Mouse (Mus musculus): ENCODE data around the gene Uvssa.
A peak's percentile ranks its signal among the peaks of the same experiment; 100 is the strongest.

Gene Uvssa

DNA sequence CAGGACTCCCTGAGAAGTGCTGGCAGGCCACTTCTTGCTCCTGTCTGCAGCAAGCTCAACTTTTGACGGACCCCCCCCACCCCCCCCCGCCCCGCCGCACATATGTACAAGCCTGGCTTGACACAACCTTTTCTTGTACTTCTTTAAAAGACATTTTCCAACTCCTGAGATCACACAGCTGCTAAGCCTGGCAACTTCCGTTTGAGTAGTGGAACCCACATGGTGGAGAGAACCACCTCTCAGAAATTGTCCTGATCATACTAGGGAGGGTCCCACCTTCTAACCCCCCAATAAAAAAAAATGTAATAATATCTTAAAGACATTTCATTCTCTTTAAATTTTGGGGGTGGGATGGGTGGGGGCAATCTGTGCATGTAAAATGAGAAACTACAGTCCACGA is 1.2 kb upstream of the Uvssa start:
- no peak for DNase-seq

DNA sequence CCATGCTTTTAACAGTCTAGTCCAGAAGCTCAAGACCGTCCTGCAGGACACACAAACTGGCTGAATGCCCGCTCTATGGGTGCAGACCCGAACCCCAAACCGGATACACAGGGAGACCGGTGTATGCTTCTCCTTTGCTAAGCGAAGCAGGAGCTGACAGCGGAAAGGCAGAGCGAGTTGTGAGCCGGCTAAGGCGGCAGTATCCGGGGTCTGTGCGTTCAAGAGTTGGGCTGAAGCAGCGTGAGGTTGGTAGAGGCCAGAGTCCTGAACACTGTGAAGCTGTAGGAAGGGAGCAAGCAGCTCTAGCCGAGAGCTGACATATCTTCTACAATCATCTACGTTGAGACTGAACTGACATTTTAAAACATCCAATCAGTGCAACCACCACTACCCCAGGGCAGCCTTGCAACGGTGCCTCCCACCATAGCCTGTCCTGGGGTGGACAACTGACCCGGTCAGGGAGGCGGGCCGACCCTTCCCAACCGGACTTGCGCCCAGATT is 498 bp upstream of the Uvssa start:
- DNase-seq = peak; percentile 69

DNA sequence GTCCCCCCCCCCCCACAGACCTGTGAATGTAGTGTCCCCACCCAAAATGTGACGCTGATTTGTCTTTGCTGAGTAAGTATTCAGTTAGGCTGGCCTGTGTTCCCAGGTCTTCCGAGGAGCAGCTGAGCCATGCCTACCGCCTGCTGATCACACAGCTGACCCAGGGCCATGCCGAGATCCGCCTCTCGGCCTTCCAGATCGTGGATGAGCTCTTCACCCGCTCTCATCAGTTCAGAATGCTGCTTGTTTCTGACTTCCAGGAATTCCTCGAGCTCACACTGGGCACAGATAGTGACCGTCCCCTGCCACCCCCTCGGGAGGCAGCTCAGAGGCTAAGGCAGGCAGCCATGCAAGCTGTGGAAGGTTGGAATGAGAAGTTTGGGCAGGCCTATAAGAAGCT is 9.2 kb downstream of the Uvssa start:
- DNase-seq = peak; percentile 41

DNA sequence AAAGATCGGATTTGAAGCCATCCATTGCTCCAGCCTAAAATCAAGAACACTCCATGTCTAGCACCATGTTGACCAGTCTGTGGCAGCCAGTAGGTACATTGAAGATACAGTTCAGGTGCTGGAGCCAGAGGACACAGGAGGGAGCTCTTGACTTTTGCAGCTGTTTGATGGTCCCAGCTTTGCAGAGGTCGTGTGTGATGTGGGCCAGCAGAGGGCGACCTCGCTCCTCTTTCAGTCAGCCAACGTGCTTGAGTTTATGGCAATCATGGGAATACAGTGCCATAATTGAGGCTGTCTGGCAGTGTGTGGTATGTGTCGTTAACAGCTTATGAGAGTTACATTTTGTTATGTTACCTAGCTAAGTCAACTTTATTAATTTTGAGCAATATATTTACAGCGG is 15.5 kb downstream of the Uvssa start:
- peak; percentile 52 for DNase-seq

DNA sequence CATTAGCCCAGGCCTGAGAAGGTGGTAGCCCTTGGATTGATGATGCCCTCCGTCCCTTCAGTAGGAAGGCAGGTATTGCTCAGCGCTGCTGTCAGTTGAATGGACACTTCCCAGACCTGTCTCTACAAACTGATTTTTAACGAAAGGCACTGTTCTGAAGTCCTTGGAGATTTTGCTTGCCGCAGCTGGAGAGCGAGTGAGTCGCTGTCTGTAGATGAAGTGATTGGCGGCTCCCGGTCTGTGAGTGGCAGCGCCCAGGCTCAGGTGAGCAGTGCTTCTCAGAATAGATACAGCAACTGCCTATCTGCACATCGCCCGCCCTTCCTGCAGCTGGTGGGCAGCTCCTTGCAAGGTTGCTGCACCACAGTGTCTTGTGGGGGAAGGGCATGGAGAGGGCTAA is 17.3 kb downstream of the Uvssa start:
- DNase-seq = no peak

DNA sequence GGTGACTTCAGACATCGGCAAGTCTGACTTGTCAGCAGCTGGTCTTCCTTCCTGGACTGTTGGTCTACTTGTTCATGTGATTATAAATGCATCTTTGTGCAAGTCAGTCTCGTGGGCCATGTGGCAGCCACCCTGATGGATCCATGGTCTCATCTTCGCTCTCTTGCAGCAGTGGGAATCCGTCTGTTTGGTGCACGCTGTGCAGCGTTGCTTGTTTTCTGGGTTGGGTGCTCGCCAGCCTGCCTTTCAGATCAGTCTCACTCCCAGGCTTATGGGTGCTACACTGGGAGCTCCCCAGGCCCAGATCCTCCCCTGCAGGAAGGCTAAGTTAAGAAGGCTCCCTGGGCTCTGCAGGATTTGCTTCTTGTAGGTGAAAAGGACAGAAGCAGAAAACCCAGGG is 18.5 kb downstream of the Uvssa start:
- DNase-seq = no peak

DNA sequence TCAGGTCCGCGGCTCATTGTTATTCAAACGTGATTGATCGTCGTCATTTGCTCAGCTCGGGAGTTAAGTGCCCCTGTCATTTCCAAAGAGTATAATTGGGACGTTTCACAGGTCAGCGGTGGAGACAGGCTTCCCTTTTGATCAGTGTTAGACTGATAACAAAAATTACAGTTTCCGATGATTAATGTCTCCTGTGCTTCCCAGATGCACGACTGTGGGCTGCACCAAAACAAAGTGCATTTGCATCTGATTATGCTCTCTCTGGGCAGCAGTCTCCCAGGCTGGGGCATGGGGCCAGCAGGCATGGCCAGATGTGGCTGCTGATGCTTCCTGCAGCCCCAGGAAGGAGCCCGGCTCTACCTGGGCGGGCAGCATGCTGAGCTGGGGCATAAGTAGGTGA is 22.5 kb downstream of the Uvssa start:
- no peak for DNase-seq

DNA sequence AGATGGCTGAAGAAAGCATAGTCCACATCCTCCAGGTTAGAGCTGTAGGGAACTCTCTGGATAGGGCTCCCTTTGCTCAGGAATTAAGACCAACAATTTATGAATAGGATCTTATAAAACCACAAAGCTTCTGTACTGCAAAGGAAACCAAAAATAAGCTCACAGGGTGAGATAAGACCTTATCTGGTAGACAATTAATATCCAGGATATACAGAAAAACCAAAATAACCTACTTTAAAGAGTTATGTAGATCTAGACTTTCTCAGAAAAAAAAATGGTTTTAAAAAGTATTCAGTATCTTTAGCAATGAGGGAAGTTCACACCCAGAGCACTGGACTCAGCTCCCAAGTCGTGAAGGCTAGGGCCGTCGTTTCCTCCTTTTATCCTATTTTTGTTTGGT is 42.0 kb downstream of the Uvssa start:
- DNase-seq = no peak

DNA sequence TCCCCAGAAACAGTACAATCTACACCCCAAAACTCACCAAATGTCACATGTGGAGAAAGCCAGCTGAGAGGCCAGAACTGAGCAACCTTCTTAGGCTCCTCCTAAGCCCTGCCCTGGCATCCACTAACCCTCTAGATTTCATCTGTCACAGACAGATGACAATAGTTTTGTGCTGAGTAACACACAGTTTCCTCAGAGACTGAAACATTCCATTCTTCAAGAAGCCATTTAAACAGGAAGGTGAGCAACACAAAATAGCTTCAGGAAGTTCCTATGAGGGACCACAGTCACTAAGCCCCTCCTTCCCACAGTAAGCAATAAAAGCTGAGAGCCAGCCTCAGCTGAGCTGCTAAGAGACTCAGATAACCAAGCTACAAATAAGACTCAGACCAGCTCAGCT is 49.1 kb downstream of the Uvssa start:
- DNase-seq = no peak

DNA sequence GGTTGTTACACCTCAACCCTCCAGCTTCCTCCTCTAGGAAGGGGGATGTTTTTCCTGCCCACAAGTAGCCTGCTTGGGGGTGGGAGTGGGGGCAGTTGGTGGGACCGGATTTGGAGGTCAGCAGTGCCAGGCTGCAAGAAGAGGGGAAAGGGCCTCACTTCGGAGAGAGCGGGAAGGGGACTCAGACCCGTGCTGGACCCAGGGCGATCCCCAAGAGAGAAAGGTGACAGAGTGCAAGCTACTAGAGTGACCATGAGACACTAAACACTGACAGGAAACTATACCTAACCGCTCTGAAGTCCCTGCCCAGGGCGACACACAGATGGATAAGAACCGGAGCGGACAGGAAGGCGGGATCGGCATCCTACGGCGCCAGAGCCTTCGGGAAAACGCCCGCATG is 51.8 kb downstream of the Uvssa start:
- DNase-seq = no peak

DNA sequence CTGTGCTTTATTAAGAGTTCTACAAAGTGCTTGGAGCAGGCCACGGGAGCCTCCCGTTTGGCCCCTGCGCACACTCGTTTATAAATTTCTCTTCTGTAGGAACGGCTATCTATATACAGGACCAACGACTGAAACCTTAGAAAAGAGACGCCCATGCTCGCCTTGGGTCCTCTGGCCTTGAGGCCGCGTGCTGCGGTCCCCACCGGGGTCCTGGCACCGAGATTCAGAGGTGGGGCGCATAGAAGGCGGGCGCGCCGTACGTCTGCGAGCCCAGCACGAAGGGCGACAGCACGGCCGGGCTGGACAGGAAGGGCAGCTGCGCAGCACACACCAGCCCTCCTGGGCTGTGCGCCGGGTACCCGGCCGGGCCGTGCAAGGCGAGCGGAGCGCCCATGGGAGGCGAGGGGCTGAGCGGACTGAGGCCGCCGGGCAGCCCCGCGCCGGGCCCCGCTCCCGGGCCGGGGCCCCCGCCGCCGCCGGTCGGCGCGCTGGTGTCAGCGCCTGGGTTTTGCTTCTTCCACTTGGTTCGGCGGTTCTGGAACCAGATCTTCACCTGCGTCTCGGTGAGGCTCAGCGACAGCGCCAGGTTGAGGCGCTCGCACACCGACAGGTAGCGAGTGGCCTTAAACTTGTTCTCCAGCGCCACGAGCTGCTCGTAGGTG is 52.3 kb downstream of the Uvssa start:
- DNase-seq = no peak

DNA sequence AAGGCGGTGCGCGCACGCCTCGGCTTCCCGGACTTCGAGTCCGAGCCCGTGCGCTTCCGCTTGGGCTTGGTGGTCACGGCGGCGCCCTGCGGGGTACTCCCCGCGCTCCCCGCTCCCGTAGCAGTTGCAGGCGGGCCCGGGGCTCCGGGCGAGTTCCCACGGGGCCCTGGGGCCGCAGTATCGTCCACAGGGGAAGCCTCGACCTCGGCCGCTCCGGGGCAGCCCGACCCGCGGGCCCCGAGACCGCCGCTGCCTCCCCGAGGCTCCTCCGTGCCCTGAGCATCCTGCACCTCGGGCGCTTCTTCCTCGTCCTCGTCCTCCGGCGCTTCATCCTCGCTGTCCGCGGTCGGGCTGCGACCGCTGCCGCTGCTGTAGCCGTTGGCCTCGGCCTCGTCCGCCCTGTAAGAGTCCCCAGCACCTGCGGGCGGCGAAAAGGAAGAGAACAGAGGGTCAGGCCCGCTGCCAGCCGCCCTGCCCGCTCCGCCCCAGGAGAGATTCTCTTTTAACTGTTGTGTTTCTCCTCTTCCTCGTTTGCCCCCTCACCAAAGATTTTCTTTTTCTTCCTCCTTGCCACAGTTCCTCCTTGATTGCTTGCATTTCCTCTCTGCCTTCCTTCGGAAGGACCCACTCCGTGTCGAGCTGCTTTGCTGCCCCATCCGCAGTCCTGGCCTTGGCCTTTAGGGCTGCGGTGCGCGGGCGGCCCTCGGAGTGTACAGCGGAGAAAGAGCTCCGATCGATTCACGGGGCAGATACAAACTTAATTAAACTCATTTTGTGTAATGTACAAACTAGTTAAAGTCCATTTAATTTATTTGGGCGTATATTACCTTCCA is 53.0 kb downstream of the Uvssa start:
- no peak for DNase-seq

DNA sequence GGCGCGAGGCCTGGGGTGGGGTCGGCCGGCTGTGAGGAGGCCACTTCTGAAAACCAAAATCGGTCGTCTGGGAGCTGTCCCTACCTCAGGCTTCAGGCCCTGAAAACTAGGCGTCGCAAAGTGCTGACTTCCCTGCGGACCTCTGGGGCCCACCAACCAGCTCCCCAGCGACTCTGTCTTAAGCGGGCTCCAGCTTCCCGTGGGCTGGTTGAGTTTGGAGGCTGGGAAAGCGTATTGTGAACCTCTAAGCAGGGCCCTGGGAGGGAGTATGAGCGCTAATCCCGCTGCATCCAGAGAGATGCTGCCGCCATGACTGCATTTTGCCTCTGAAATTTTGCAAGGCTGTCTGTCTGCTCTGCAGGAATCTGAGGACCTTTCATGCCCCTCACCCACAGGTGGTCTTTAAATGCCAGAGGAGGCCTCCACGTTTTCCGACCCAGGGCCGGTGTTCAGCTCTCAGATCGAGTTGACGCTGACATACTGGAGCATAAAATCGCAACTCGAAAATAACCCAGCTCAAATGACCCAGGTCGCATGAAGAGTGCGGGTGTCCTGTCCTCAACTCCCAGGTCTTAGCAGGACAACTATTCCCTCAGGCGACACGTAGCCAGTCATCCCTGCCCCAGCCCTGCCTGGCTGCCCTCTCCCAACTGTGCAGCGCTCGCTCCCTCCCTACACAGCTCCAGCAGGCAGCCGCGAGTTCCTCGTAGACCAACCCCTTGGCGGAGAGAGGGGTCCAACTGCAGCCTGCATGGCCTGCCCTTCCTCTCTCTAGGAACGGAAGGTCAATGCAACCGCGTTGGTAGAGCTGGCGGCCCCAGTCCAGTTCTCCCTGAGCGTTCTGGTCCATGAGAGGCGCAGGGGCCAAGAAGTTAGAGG is 53.9 kb downstream of the Uvssa start:
- DNase-seq = no peak

DNA sequence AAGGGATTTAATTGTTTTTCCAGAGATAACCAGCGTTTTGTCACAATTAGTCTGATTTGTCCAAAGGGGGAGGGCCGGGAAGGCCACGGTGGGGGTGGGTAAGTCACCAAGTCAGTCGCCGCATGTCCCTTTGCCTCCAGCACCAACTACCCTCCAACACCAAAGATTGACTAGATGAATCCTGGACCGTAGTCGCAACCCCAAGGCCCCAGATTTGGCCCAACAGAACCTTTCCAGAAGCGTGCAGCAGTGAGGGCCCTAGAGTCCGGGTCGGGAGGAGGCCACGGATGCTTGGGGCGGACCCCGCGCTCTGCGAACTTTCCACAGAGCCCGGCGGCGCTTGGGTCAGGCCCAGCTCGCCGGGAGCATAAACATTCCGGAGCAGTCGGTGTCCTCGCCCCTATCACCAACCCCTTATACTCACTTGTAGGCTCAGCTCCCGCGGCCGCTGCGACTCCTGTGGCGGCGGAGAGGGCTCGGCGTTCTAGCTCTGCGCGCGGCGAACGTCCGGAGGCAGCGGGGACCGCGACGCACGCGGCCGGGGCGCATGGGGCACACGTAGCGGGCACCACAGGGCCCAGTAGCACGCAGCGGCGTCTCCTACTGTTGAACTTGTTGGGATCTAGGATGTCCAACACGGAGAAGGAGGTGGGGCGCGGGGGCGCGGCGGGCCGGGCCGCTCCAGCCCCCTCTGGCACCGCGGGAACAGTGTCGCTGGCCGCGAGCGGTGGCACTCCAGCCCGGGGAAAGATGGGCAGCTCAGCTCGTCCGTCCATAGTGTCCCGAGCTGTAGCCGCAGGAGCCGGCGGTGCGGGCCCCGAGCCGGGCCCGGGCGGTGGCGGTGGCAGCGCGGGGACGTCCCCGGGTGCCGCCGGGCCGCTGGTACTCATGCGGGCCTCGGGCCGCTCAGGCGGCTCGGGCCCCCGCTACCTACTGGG is 55.1 kb downstream of the Uvssa start, which contains the start of gene Nkx1-1:
Nkx1-1 (minus strand) TSS at position 776 of the 938 bp plus-strand sequence.
- no peak for DNase-seq

DNA sequence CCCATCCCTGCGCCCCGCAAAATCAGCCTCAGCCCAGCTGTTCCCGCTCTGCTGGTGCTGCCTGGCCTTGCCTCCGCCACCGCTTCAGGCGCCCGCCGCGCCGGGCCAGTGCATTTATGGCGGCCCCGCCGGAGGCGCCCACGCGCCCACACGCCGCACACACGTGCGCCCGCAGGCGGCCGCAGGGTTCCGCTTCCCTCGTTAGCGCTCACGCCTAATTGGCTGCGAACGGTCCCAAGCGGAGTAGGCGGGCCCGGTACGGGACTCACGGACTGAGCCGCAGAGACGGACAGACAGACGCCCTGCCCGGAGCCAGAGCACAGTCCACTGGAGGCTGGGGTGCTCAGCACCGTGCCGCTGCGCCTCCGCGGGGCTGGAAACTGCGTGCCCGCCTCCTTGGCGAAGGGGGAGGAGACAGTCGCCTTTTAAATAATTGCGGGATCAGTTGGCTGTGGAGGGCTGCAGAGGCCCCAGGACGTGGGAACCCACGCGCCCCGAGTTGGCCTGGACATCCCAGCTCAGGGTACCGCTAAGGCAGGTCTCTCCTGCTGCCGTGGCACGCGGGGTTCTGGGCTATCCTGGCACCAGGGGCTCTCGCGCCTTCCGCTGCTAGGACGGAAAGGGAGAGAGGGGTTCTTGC is 55.9 kb downstream of the Uvssa start:
- DNase-seq = no peak

DNA sequence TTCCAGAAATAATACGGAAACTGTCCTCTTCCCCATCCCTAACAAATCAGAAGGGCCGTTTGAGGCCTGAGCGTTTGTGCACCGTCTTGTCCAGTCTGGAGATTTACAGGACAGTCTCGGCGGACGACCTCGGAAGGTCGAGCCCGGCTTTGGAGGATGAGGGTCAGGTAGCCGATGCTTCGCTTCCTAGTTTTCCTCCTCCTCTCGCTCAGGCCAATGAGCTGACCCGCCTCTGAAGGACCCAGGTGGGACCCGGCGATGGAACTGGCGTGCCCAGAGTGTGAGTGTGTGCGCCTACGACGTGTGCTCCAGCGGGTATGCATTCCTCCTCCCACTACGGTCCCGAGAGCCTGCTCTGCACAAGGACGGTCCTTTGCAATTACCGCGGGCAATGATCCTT is 56.8 kb downstream of the Uvssa start:
- DNase-seq = no peak

DNA sequence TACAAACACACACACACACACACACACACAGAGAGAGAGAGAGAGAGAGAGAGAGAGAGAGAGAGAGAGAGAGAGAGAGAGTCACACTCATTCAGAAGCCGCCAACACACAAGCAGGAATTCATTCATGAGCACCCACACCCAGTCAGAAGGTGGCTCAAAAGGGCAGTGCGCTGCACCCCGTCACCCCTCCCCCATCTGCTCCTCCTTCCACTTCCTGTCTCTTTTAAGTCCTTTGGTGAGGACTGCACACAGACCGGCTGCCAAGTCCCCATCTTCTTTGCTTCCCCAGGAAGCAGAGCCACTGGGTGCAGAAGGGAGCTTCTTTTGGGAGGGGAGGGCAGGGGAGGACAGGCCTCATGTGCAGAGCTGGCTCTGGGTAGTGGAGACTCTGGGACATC is 57.6 kb downstream of the Uvssa start:
- no peak for DNase-seq

DNA sequence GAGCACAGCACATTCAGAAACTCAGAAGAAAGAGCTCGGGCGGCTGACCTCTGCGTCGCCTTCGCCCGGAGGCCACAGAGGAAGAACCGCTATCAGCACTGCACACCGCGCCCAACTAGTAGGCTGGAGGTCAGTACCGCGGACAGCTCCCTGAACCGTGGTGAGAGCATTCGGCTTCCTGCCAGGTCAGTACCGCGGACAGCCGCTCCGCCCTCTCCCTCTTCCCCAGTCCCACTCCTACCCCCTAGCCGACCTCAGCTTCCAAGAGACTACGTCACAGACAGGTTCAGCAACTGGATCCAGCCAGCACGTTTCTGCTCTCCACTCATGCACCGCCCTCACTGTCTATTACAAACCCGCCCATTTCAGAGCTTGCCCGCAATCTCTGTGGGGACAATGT is 59.9 kb downstream of the Uvssa start:
- no peak for DNase-seq

DNA sequence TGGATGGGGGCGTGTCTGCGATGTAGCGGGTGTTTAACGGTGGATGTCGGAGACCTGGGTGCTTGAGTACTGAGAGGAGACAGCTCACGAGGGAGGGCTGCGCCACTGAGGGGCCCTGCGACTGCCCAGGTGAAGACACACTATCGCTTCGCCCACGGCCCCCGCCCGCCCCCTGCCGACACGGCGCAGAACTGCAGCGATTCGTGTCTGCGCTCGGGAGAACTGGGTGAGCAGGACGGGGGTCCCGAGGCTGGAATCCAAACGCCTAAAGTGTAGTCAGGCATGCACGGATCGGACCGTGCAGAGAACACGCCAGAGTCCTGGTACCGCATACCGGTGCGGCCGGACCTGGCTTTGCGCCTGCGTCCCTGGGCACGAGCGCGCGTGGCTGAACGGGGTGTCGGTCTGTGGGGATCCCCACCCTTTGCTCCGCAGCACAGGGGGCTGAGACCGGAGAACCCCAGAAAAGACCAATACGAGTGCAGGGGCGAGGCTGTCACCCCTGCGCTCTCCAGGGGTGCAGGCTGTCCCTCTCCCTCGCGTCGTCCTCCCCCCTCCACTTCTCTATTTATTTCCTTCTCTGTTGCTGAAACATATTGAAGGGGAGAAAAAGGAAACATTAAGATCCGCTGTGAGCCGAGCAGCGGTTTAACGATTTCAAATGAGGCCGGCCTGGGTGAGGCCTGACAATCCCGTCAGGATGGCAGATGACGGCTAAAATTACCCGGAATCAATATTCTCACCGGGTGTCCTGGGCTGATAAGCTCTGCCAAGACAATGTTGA is 64.8 kb downstream of the Uvssa start:
- DNase-seq = no peak

DNA sequence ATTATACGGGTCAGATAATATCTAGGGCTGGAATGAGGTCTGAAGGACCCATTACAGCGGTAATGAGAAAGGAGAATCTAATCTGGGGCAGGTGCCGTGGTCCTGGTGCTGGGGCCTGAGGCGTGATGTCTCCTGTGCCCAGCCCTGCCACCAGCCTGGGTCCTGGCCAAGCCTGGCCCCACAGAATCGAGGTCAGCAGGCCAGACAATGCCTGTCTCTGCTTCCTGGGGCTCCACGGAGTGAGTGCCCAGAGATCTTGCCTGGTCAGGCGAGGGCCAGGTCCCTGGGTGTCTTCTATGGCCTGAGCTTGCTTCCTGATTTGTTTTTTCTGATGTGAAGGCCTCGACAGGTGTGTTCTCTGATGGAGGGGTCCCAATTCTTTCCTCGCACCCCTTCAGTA is 65.4 kb downstream of the Uvssa start:
- DNase-seq = no peak

DNA sequence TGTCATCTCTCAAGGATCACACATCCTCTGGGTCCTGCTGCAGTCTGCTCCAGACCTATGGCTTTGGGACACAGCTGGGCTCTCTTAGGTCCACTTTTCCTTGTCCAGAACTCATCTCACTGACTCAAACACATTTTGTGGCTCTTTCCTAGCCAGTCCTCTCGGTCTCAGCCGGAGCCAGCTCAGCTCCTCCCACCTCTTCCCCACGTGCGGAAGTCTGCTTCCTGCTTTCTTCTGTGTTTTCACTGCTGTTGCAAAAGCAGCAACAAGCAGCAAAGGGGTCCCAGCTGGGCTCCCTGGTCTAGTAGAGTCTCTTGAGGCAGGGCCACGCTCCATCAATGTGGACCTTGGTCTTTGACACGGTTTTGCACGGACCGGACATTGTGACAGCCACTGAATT is 77.4 kb downstream of the Uvssa start:
- no peak for DNase-seq
